10 mouse cellular contexts compared by ENCODE assay signal in the genomic region with DNA sequence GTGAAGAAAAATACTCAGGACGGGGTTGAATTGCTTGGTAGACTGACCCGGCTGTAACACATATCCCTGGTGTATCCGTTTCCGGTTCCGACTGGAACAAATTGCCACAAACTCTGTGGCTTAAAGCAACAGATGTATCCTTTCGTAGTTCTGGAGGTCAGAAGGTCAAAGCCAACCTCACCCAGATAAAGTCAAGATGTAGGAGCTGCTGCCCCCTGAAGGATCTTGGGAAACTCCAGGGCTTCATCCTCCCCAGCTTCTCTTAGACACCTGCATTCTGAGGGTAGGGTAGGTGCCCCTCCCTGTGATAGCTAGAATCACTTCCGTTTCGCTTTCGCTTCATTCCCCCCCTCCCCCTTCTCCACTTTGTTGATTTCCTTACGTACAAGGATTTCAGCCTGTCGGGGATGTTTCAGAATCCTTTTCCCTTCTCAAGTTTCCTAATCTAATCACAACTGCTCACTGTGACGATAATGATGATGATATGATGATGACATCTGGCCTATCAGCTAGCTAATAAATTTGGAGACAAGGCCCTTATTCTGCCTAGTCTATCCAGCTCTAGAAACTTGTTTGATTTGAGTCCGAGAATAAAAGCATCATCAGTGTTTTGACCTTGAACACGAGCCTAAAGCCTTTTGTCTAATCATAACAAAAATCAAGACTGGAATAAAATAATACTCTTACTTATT.
A peak's percentile ranks its signal among the peaks of the same experiment; 100 is the strongest.
DNase-seq lines count a peak whose midpoint lies in the region; ATAC-seq and TF ChIP-seq lines count a peak whose summit lies in the region.
"Had no signal": no experiment of that assay in that cellular context is flagged by ENCODE, and none has a peak within 500 bp of the region (broad histone marks: within the 10 kb centered on the region; RNA-seq: fewer than 3 reads in every experiment).

No protein-coding gene starts in this region.

- WGBS in embryonic facial prominence, embryonic 15.5 days: 35% methylated on average over 14 of the region's 14 CpGs

- no peak overlapping the region for H3K9ac ChIP-seq in embryonic facial prominence, embryonic 15.5 days
- H3K9ac ChIP-seq: liver, embryonic 14.5 days had no signal

- peak overlapping the region; percentile 35; the same call in 1 of the 2 replicates for H3K27ac ChIP-seq in gastrocnemius, adult 2 months
- H3K27ac ChIP-seq in embryonic facial prominence, embryonic 15.5 days (replicated peaks): no peak overlapping the region
- H3K27ac ChIP-seq: liver, embryonic 14.5 days had no signal

- ATAC-seq in embryonic facial prominence, embryonic 15.5 days (ENCODE audit: insufficient number of reproducible peaks, low FRiP score, low TSS enrichment, low read depth): no peak
- no peak for ATAC-seq in erythroblast, adult 5-6 weeks (replicated peaks; ENCODE audit: low FRiP score, poor library complexity, severe bottlenecking)

- 0 out of 2 replicates have a peak overlapping the region, but pooled peaks have one; percentile 4 for H3K4me2 ChIP-seq in embryonic facial prominence, embryonic 15.5 days (replicated peaks)

- peak overlapping the region; percentile 41 for H3K4me3 ChIP-seq in gastrocnemius, adult 2 months
- no peak overlapping the region for H3K4me3 ChIP-seq in embryonic facial prominence, embryonic 15.5 days (replicated peaks)
- H3K4me3 ChIP-seq: myocyte had no signal

- TF ChIP-seq CTCF in gastrocnemius, adult 2 months (IDR thresholded peaks at IDR 0.05): peak; percentile 42

- H3K27me3 ChIP-seq in embryonic facial prominence, embryonic 15.5 days: no peaks in the 10 kb centered on the region

- 0 out of 2 replicates have a peak, but pooled peaks cover 3% of the 10 kb centered on the region for H3K4me1 ChIP-seq in embryonic facial prominence, embryonic 15.5 days

- intact Hi-C loops in gastrocnemius, adult 2 months (cut with DNase I): no loop called here

- DNase-seq in gastrocnemius, adult 2 months: no peak
- no peak for DNase-seq in gastrocnemius, adult 18-20 months (ENCODE audit: low spot score)
- DNase-seq in kidney, adult 18-20 months: peak; percentile 16
- peak; percentile 67 for DNase-seq in lung, postnatal 36 days
- DNase-seq in B cell, adult 2 months: no peak
- DNase-seq in right cerebral cortex, postnatal 36 days (ENCODE audit: low spot score in 2 of 2): no peak

- H3K36me3 ChIP-seq in embryonic facial prominence, embryonic 15.5 days: no peaks in the 10 kb centered on the region

- no peaks in the 10 kb centered on the region for H3K9me3 ChIP-seq in embryonic facial prominence, embryonic 15.5 days (replicated peaks)

Comparison
In these comparisons a context has a peak if more than half of its experiments do, and no peak if none do; other contexts are left out.
1. DNase-seq: peak in kidney, adult 18-20 months (single experiment) and lung, postnatal 36 days (single experiment); none in gastrocnemius, adult 2 months (single experiment), gastrocnemius, adult 18-20 months (single experiment), B cell, adult 2 months (0 of 2) and right cerebral cortex, postnatal 36 days (0 of 2).